Mouse (Mus musculus) ES-E14 (cell line): Measurements from ENCODE around the gene Tshz2. TPM values are rescaled to one million over a fixed set of nuclear protein-coding genes. Genes with fewer than 3 reads are reported as not detected.

Experiments
- DNase-seq: peaks from one replicate; pipeline ENCODE4 v3.0.0-alpha.2; 2013; ENCODE audit warnings: low read depth, low spot score
- H3K27ac ChIP-seq: 2 replicates; pipeline ENCODE4 v1.5.1; 2012; ENCODE audit warnings: low read depth, mild to moderate bottlenecking, low read length, moderate library complexity, mixed read lengths; ENCODE audit not compliant: poor library complexity, insufficient read depth, severe bottlenecking
- H3K36me3 ChIP-seq: 2 replicates; pipeline ENCODE4 v1.6.1; 2012; ENCODE audit warnings: mild to moderate bottlenecking, low read length, moderate library complexity, mixed read lengths; ENCODE audit not compliant: control insufficient read depth, poor library complexity, insufficient read depth, severe bottlenecking
- H3K4me1 ChIP-seq, 2 experiments: fragments of 150-350 bp in 1 of 2; sonication (generic) in 1 of 2; 2 replicates each; pipeline ENCODE4 v1.6.1; 2012; ENCODE audit warnings: low read length in 2 of 2, mild to moderate bottlenecking in 1 of 2, mixed read lengths in 1 of 2; ENCODE audit not compliant: control insufficient read depth in 2 of 2, insufficient read depth in 2 of 2, poor library complexity in 1 of 2
- H3K4me3 ChIP-seq, 2 experiments: fragments of 150-350 bp in 1 of 2; sonication (generic) in 1 of 2; 2 replicates each; pipeline ENCODE4 v1.5.1; 2012; ENCODE audit warnings: low read length in 2 of 2, low read depth in 1 of 2, mild to moderate bottlenecking in 1 of 2, mixed read lengths in 1 of 2; ENCODE audit not compliant: insufficient read depth in 1 of 2, poor library complexity in 1 of 2, severe bottlenecking in 1 of 2
- H3K9ac ChIP-seq: 2 replicates; pipeline ENCODE4 v1.6.1; 2012; ENCODE audit warnings: low read depth, mild to moderate bottlenecking, low read length, mixed read lengths; ENCODE audit not compliant: poor library complexity, insufficient read depth, severe bottlenecking
- H3K9me3 ChIP-seq: fragments of 150-350 bp; sonication (generic); 2 replicates; pipeline ENCODE4 v1.6.1; 2012; ENCODE audit warnings: low read depth, mild to moderate bottlenecking, low read length; ENCODE audit not compliant: control insufficient read depth, insufficient read depth
- CHD2 ChIP-seq: IDR thresholded peaks from 2 replicates; pipeline ENCODE4 v1.6.1; 2014; ENCODE audit warnings: mild to moderate bottlenecking, low read depth, low read length, inconsistent platforms
- HCFC1 ChIP-seq: IDR thresholded peaks from 2 replicates; pipeline ENCODE4 v1.6.1; 2012; ENCODE audit warnings: low read length, inconsistent platforms, borderline replicate concordance; ENCODE audit not compliant: insufficient read depth
- MAFK ChIP-seq: IDR thresholded peaks from 2 replicates; pipeline ENCODE4 v1.6.1; 2014; ENCODE audit warnings: mild to moderate bottlenecking, low read depth, low read length, inconsistent platforms; ENCODE audit not compliant: insufficient read depth
- ZC3H11A ChIP-seq: IDR thresholded peaks from 2 replicates; pipeline ENCODE4 v1.6.1; 2012; ENCODE audit warnings: low read depth, mild to moderate bottlenecking, inconsistent platforms, low read length, borderline replicate concordance
- ZNF384 ChIP-seq: IDR thresholded peaks from 2 replicates; pipeline ENCODE4 v1.6.1; 2012; ENCODE audit warnings: low read depth, low read length, inconsistent platforms
- in situ Hi-C, 2 experiments: fragments of 600-800 bp; cut with MboI; formaldehyde crosslinking; loops; one replicate each; pipeline ENCODE4 v1.15.1; 2025; ENCODE audit warnings: low sequenced_read_pairs in 2 of 2, inconsistent platforms in 1 of 2; ENCODE audit not compliant: unreplicated experiment in 2 of 2
- total RNA-seq: library from RNA; depleted of rRNA; stranded (reverse); fragments of 300-350 nt; gene quantifications from 2 replicates; pipeline ENCODE4 v1.2.3, GENCODE M21; 2012

Gene Tshz2
- total RNA-seq, 1 experiment: 0.27 TPM

DNA sequence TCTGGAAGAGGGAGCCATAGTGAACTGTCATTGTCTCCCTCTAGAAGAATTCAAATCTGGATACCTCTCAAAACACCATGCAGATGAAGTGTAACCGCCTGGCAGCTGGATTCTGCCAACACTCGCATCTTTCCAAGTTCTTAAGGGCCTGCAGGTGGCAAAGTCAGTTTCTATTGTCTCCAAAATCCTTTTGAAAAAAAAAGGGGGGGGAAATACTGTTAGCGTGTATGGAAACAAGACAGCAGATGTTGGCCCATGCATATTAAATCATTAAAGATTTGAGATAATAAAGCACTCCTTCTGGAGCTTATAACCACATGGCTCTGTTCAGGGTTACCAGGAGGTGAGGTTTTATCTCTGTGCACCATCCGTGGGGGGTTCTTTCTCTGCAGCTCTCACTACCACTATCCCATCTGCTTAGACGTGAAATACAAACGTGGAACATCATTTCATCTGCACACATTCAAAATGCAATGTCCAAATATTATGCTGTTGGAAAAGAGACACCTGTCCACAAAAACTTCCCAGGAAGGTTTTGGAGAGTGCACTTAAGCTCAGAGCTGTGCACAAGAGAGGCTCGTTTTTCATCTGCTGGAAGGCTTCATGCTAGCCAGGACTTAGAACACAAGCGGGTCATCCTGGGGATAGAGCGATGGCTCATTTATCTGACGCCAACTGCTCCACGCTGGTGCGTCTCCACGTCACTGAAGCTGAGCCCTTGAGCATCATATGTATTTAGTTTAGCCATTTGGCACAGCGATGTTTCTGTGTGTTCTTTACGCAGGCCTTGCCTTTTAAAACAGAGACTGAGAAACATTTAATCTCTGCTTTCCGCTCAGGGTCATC is 307.7 kb downstream of the Tshz2 start:
- no peak for TF ChIP-seq ZNF384
- no peak for TF ChIP-seq MAFK
- TF ChIP-seq ZC3H11A: no peak
- TF ChIP-seq CHD2: no peak
- TF ChIP-seq HCFC1: no peak

DNA sequence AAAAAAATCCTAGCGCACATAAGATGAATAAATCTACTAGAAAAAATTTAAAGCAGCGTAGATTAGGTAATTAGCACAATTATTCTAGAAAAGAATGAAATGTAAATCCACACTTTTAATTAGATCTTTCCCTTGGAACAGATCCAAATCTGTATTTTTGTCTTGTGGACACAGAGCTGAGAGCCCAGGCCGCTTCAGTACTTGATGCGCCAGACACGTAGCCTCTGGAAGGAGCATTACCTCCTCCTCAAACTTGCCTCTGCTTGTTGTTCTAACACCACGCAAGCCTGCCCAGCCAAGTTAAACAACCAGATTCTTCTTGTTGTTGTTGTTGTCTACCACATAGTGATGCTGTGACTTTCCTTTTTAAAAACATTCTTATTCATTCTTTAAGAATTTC is 310.9 kb downstream of the Tshz2 start:
- H3K27ac ChIP-seq: no peak overlapping the region
- H3K9me3 ChIP-seq: no peaks in the 10 kb centered on the region
- in situ Hi-C loops: no loop called here
- no peak overlapping the region for H3K4me3 ChIP-seq
- no peaks in the 10 kb centered on the region for H3K36me3 ChIP-seq
- TF ChIP-seq MAFK (no peak), CHD2 (no peak), ZNF384 (no peak), HCFC1 (no peak), ZC3H11A (no peak)
- no peak for DNase-seq
- no peak overlapping the region for H3K9ac ChIP-seq
- no peaks in the 10 kb centered on the region for H3K4me1 ChIP-seq

More for the DNA sequence above, 307.7 kb downstream of the Tshz2 start:
- in situ Hi-C loops: no loop called here
- H3K4me1 ChIP-seq: no peaks in the 10 kb centered on the region
- H3K27ac ChIP-seq: no peak overlapping the region
- no peak overlapping the region for H3K9ac ChIP-seq
- H3K36me3 ChIP-seq: no peaks in the 10 kb centered on the region
- no peaks in the 10 kb centered on the region for H3K9me3 ChIP-seq
- DNase-seq: no peak
- H3K4me3 ChIP-seq: no peak overlapping the region

- H3K36me3 ChIP-seq: no peaks in the 10 kb centered on the region
- no peak overlapping the region for H3K27ac ChIP-seq
Measured at GRCm38 (mm10) chr2:169948139-169948538, 315.3 kb downstream of the Tshz2 start.

GRCm38 (mm10) chr2:169951041-169951440 is 318.2 kb downstream of the Tshz2 start:
- Histone ChIP-seq H3K36me3 (no peaks in the 10 kb centered on the region), H3K4me1 (no peaks in the 10 kb centered on the region), H3K9ac (no peak overlapping the region), H3K4me3 (no peak overlapping the region), H3K9me3 (no peaks in the 10 kb centered on the region), H3K27ac (no peak overlapping the region)
- in situ Hi-C loops: no loop called here
- TF ChIP-seq MAFK: no peak
- DNase-seq: no peak

More at GRCm38 (mm10) chr2:169948139-169948538, 315.3 kb downstream of the Tshz2 start:
- no peak for DNase-seq
- no peak for TF ChIP-seq HCFC1
- no peak for TF ChIP-seq MAFK
- TF ChIP-seq ZNF384: no peak
- TF ChIP-seq ZC3H11A: no peak
- no peak for TF ChIP-seq CHD2
- Histone ChIP-seq H3K4me3 (no peak overlapping the region), H3K4me1 (no peaks in the 10 kb centered on the region), H3K9me3 (no peaks in the 10 kb centered on the region), H3K9ac (no peak overlapping the region)
- in situ Hi-C loops: no loop called here
